Mouse (Mus musculus) embryonic facial prominence, embryonic 11.5 days (tissue): ENCODE data around the gene Diablo. TPM values are rescaled to one million over a fixed set of nuclear protein-coding genes. Genes with fewer than 3 reads are reported as not detected.

ENCODE experiments used
- ATAC-seq: fragments of 200-750 bp; cut with Nextera tagmentation; replicated peaks from 2 replicates; pipeline ENCODE4 v1.8.0; 2017; ENCODE audit warnings: low read depth; ENCODE audit not compliant: insufficient number of reproducible peaks, low FRiP score, low TSS enrichment
- DNase-seq: peaks from one replicate; pipeline ENCODE4 v3.0.0-alpha.2; 2015; ENCODE audit warnings: low spot score
- H3K27ac ChIP-seq: fragments of 300-500 bp; sonication (generic); replicated peaks from 2 replicates; pipeline ENCODE4 v1.5.1; 2014; ENCODE audit warnings: mild to moderate bottlenecking, low read depth, low read length, control low read depth
- H3K27me3 ChIP-seq: fragments of 300-500 bp; sonication (generic); 2 replicates; pipeline ENCODE4 v1.6.1; 2014; ENCODE audit warnings: mild to moderate bottlenecking, low read length, moderate library complexity, mixed read lengths; ENCODE audit not compliant: control insufficient read depth, insufficient read depth
- H3K36me3 ChIP-seq: fragments of 300-500 bp; sonication (generic); replicated peaks from 2 replicates; pipeline ENCODE4 v1.6.1; 2014; ENCODE audit warnings: low read depth, mild to moderate bottlenecking, low read length, moderate library complexity, mixed read lengths; ENCODE audit not compliant: control insufficient read depth, insufficient read depth
- H3K4me1 ChIP-seq: fragments of 300-500 bp; sonication (generic); 2 replicates; pipeline ENCODE4 v1.6.1; 2014; ENCODE audit warnings: low read length, mixed read lengths; ENCODE audit not compliant: control insufficient read depth, insufficient read depth
- H3K4me2 ChIP-seq: fragments of 300-500 bp; sonication (generic); 2 replicates; pipeline ENCODE4 v1.6.1; 2014; ENCODE audit warnings: low read depth, mild to moderate bottlenecking, control low read depth, low read length, moderate library complexity
- H3K4me3 ChIP-seq: fragments of 300-500 bp; sonication (generic); 2 replicates; pipeline ENCODE4 v1.5.1; 2014; ENCODE audit warnings: low read depth, low read length, control low read depth
- H3K9ac ChIP-seq: fragments of 300-500 bp; sonication (generic); replicated peaks from 2 replicates; pipeline ENCODE4 v1.6.1; 2014; ENCODE audit warnings: mild to moderate bottlenecking, control low read depth, low read length
- H3K9me3 ChIP-seq: fragments of 300-500 bp; sonication (generic); replicated peaks from 2 replicates; pipeline ENCODE4 v1.6.1; 2016; ENCODE audit warnings: mild to moderate bottlenecking, low read length, inconsistent platforms, mixed read lengths; ENCODE audit not compliant: control insufficient read depth
- WGBS: fragments of 180-500 bp; shearing (Covaris S2); extraction: QIAGEN DNeasy Blood & Tissue Kit; methylation state at CpG from one replicate; pipeline ENCODE4 v1.1.7; 2014; 5-methylcytosine and 5-hydroxymethylcytosine counted together
- polyA plus RNA-seq: library from polyadenylated mRNA; unstranded; fragments of >200 nt; fragmentation: Nextera tagmentation; extraction: Ambion mirVana; gene quantifications from 2 replicates; pipeline ENCODE4 v1.2.1, GENCODE M21; 2014

Diablo gene
- polyA plus RNA-seq: 136 and 145 TPM in 2 replicates

DNA sequence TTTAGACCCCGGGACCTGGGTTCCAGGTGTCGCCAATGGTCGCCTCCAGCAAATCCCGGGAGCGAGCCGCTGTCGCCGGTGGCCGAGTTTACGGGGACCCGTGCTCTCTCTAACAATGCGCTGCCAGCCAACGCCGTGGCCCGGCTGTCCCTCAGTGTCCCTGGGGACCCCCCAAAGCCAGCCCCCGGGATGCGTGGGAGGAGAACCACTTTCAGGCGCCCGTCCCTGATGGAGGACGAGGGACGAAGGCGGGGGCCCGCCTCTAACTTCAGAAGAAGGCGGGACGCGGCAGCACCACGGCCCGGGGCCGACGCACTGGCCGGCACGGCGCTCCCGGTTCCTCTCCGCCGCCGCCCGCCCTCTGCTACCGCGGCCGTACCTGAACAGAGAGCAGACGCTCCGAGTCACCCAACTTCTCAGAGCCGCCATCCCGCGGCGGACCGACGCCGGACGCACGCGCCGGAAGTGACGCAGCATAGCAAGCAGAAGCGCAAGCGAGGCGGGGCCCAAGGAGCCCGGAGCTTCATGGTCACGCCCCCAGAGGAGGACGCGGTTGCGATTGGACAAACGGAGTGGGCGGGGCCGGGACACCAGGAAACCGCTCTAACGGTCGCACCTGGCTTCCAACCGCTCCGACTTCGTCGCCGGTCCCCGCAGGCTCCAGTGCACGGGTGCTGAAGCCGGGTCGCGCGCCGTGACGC lies at the start of gene Diablo:
Gene Diablo (minus strand): TSS at position 485 of the 701 bp plus-strand sequence.
- no peaks in the 10 kb centered on the region for H3K36me3 ChIP-seq
- H3K27me3 ChIP-seq: no peaks in the 10 kb centered on the region
- H3K9me3 ChIP-seq: no peaks in the 10 kb centered on the region
- H3K4me1 ChIP-seq: no peaks in the 10 kb centered on the region; the same call in 1 of the 2 replicates
- under 1% methylated on average over 74 of the region's 82 CpGs for WGBS
- peak; percentile 100 for DNase-seq
- H3K4me2 ChIP-seq: peak within 1 kb of the TSS; percentile 89
- H3K9ac ChIP-seq: peak within 1 kb of the TSS; percentile 88
- peak within 1 kb of the TSS; percentile 97 for H3K4me3 ChIP-seq
- peak; percentile 92 for ATAC-seq
- H3K27ac ChIP-seq: peak within 1 kb of the TSS; percentile 52; the same call in 1 of the 2 replicates

DNA sequence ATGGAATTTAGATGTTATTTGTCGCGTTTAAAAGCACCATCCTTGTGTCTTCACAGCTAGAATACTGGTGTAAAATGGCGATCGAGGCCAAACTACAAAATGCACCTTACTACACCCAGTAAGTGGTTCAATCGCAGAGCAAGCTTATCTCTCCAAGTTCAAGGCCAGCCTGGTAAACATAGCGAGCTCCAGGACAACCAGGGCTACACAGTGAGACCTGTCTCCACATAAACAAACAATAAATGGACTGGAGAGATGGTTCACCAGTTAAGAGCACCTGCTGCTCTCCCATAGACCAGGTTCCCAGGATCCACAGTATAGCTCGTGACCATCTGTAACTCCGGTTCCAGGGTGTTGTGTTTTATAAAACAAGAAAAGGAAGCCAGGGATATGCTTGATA lies 49.4 kb upstream of the Diablo start:
- Histone ChIP-seq H3K27me3 (no peaks in the 10 kb centered on the region), H3K4me1 (no peaks in the 10 kb centered on the region), H3K4me3 (peak overlapping the region; percentile 96), H3K27ac (no peak overlapping the region), H3K36me3 (no peaks in the 10 kb centered on the region), H3K4me2 (peak overlapping the region; percentile 25; the same call in 1 of the 2 replicates), H3K9me3 (no peaks in the 10 kb centered on the region), H3K9ac (no peak overlapping the region)
- ATAC-seq (0 out of 2 replicates have a peak, but pooled peaks have one; percentile 18), DNase-seq (peak; percentile 4)
- WGBS: 65% methylated on average over 8 of the region's 8 CpGs

GRCm38 (mm10) chr5:123572357-123573186 lies 48.6 kb upstream of the Diablo start, which contains the start of gene Vps33a:
Vps33a (minus strand) TSS chr5:123573038.
- Histone ChIP-seq H3K4me2 (peak within 1 kb of the TSS; percentile 83), H3K4me1 (no peaks in the 10 kb centered on the region), H3K27ac (no peak within 1 kb of the TSS), H3K27me3 (no peaks in the 10 kb centered on the region), H3K9ac (peak within 1 kb of the TSS; percentile 85), H3K9me3 (no peaks in the 10 kb centered on the region), H3K36me3 (no peaks in the 10 kb centered on the region), H3K4me3 (peak within 1 kb of the TSS; percentile 96)
- under 1% methylated on average over 54 of the region's 54 CpGs for WGBS
- DNase-seq (peak; percentile 99), ATAC-seq (peak; percentile 88)

GRCm38 (mm10) chr5:123561128-123561527 lies 37.2 kb upstream of the Diablo start:
- H3K4me3 ChIP-seq: no peak overlapping the region
- H3K9me3 ChIP-seq: no peaks in the 10 kb centered on the region
- no peaks in the 10 kb centered on the region for H3K27me3 ChIP-seq
- H3K36me3 ChIP-seq: peaks cover 9% of the 10 kb centered on the region
- DNase-seq (no peak), ATAC-seq (no peak)
- H3K9ac ChIP-seq: no peak overlapping the region
- H3K27ac ChIP-seq: no peak overlapping the region
- 94% methylated on average over 11 of the region's 11 CpGs for WGBS
- no peaks in the 10 kb centered on the region for H3K4me1 ChIP-seq
- H3K4me2 ChIP-seq: no peak overlapping the region

- H3K4me2 ChIP-seq: no peak overlapping the region
- H3K9ac ChIP-seq: no peak overlapping the region
- DNase-seq: no peak
- H3K4me1 ChIP-seq: no peaks in the 10 kb centered on the region
- 93% methylated on average over 8 of the region's 8 CpGs for WGBS
- no peak overlapping the region for H3K4me3 ChIP-seq
- no peak for ATAC-seq
- no peak overlapping the region for H3K27ac ChIP-seq
- peaks cover 7% of the 10 kb centered on the region for H3K36me3 ChIP-seq
- H3K9me3 ChIP-seq: no peaks in the 10 kb centered on the region
- no peaks in the 10 kb centered on the region for H3K27me3 ChIP-seq
Measured at GRCm38 (mm10) chr5:123559588-123559987, 35.6 kb upstream of the Diablo start.

DNA sequence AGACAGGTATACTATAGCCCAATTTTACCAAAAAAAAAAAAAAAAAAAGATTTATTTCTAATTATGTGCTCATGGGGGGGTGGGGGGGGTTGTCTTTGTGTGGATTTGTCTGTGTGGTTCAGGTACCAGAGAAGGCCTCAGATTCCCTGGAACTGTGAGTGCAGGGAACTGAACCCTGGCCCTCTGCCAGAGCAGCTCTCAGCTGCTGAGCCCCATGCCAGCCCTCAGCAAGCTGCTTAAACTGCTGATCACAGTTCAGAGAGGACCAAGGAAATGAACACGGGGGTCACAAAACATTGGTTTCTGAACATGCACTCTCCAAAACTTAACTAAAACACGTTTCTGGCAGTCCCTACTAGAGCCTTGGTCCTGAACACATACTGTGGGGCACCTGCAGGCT lies 32.5 kb upstream of the Diablo start:
- DNase-seq: no peak
- no peak overlapping the region for H3K4me2 ChIP-seq
- H3K9me3 ChIP-seq: no peaks in the 10 kb centered on the region
- 78% methylated on average over 2 of the region's 2 CpGs for WGBS
- H3K4me1 ChIP-seq: no peaks in the 10 kb centered on the region
- ATAC-seq: no peak
- H3K36me3 ChIP-seq: no peaks in the 10 kb centered on the region
- no peak overlapping the region for H3K4me3 ChIP-seq
- no peaks in the 10 kb centered on the region for H3K27me3 ChIP-seq
- H3K9ac ChIP-seq: no peak overlapping the region
- H3K27ac ChIP-seq: no peak overlapping the region

GRCm38 (mm10) chr5:123555693-123556092 lies 31.7 kb upstream of the Diablo start:
- Histone ChIP-seq H3K27me3 (no peaks in the 10 kb centered on the region), H3K4me3 (no peak overlapping the region), H3K36me3 (no peaks in the 10 kb centered on the region), H3K9me3 (no peaks in the 10 kb centered on the region), H3K9ac (no peak overlapping the region), H3K4me1 (no peaks in the 10 kb centered on the region), H3K27ac (no peak overlapping the region), H3K4me2 (no peak overlapping the region)
- no peak for ATAC-seq
- 91% methylated on average over 7 of the region's 7 CpGs for WGBS
- no peak for DNase-seq

DNA sequence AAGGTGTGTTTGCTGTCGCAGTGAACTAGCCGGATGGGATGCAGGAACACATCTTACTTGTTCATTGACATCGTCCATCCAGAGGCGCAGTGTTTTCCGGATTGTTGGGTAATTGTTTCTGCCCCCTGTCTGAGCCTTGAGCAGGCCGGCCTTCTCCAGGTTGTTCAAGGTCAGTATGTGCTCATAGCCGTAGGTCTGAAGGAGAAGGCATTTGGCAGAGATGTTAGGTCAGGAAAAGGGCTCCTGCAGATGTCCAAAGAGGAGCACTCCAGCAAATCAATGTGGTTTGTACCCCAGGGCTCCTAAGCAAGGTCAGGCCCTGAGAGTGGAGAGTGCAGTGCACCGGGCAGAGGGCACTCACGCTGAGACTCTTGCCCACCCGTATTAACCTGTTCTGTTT lies 9.8 kb upstream of the Diablo start:
- Histone ChIP-seq H3K27me3 (no peaks in the 10 kb centered on the region), H3K9me3 (no peaks in the 10 kb centered on the region), H3K9ac (no peak overlapping the region), H3K27ac (no peak overlapping the region), H3K4me1 (no peaks in the 10 kb centered on the region), H3K4me3 (no peak overlapping the region), H3K4me2 (no peak overlapping the region), H3K36me3 (no peaks in the 10 kb centered on the region; the same call in 1 of the 2 replicates)
- WGBS: 93% methylated on average over 10 of the region's 10 CpGs
- ATAC-seq (no peak), DNase-seq (no peak)
